Mouse (Mus musculus): ENCODE results near the gene Fcer1a. TPM values are rescaled to one million over a fixed set of nuclear protein-coding genes. Genes with fewer than 3 reads are reported as not detected.

The Fcer1a gene
- polyA plus RNA-seq, 1 experiment from 2014 or later, result 0.23 TPM

Other genes starting within 250 kb of the Fcer1a start
- gene Olfr1408, start 89.8 kb downstream of the Fcer1a start, polyA plus RNA-seq (2015; fragmentation: Nextera tagmentation; extraction: Ambion mirVana), result not detected in 2 replicates
- gene Olfr1406, start 36.6 kb downstream of the Fcer1a start, polyA plus RNA-seq (2015; fragmentation: Nextera tagmentation; extraction: Ambion mirVana), result not detected in 2 replicates
- gene Olfr218, start 29.4 kb downstream of the Fcer1a start, polyA plus RNA-seq (2015; fragmentation: Nextera tagmentation; extraction: Ambion mirVana), result not detected in 2 replicates
- gene Olfr1404, start 14.8 kb downstream of the Fcer1a start, polyA plus RNA-seq (2015; fragmentation: Nextera tagmentation; extraction: Ambion mirVana), result not detected in 2 replicates
- gene Olfr418, start 38.8 kb upstream of the Fcer1a start, polyA plus RNA-seq (2015; fragmentation: Nextera tagmentation; extraction: Ambion mirVana), result not detected in 2 replicates
- gene Mptx2, start 50.6 kb upstream of the Fcer1a start, polyA plus RNA-seq (2015; fragmentation: Nextera tagmentation; extraction: Ambion mirVana), result not detected in 2 replicates
- gene Ackr1, start 106.5 kb upstream of the Fcer1a start, polyA plus RNA-seq (2015; fragmentation: Nextera tagmentation; extraction: Ambion mirVana), result 74.7 and 83.3 TPM in 2 replicates
- gene Aim2, start 123.7 kb upstream of the Fcer1a start, polyA plus RNA-seq (2015; fragmentation: Nextera tagmentation; extraction: Ambion mirVana), result 3.3 and 4.2 TPM in 2 replicates
- 1.7 and 2.0 TPM in 2 replicates for gene Cadm3, start 140.5 kb upstream of the Fcer1a start, polyA plus RNA-seq (2015; fragmentation: Nextera tagmentation; extraction: Ambion mirVana)